9 mouse cellular contexts compared by ENCODE assay signal in the genomic region with DNA sequence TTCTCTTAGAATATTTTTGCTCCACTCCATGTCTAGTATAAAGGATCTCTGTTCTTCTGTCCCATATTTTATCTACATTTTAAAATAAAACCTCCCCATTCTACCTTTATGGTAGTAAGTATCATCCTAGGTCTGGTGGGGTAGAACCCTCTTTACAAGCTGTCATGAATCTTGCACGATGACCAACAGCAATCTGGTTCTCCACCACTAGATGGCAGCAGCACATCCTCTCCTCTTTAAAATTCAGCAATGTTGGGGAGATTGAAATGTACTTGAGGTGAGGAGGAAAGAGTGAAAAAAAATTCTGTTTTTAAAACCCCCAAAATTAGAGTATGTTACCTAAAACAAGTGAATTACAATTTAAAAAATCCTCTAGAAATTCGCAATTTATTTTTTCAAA.
DNase-seq lines count a peak whose midpoint lies in the region; ATAC-seq and TF ChIP-seq lines count a peak whose summit lies in the region.
"Had no signal": no experiment of that assay in that cellular context is flagged by ENCODE, and none has a peak within 500 bp of the region (broad histone marks: within the 10 kb centered on the region; RNA-seq: fewer than 3 reads in every experiment).

No protein-coding gene starts in this region.

- TF ChIP-seq CTCF in heart, adult 2 months (IDR thresholded peaks at IDR 0.05), result peak; percentile 79

- no peak overlapping the region for H3K9ac ChIP-seq in heart, adult 2 months (ENCODE audit: low read depth, low read length)
- no peak overlapping the region for H3K9ac ChIP-seq in midbrain, embryonic 11.5 days (ENCODE audit: low read length)
- H3K9ac ChIP-seq: stomach, embryonic 15.5 days had no signal

- no peaks in the 10 kb centered on the region for H3K4me1 ChIP-seq in heart, adult 2 months (ENCODE audit: control insufficient read depth, insufficient read depth, low read length)
- H3K4me1 ChIP-seq in midbrain, embryonic 11.5 days (ENCODE audit: control insufficient read depth, insufficient read depth, low read length), result no peaks in the 10 kb centered on the region
- H3K4me1 ChIP-seq: stomach, embryonic 15.5 days had no signal

- no peaks in the 10 kb centered on the region for H3K27me3 ChIP-seq in heart, adult 2 months (ENCODE audit: control insufficient read depth, insufficient read depth, low read length)
- no peaks in the 10 kb centered on the region for H3K27me3 ChIP-seq in midbrain, embryonic 11.5 days (ENCODE audit: control insufficient read depth, insufficient read depth, low read length)
- H3K27me3 ChIP-seq: stomach, embryonic 15.5 days had no signal

- H3K27ac ChIP-seq in heart, adult 2 months, result no peak overlapping the region
- no peak overlapping the region for H3K27ac ChIP-seq in midbrain, embryonic 11.5 days (ENCODE audit: low read depth, low read length)
- H3K27ac ChIP-seq: stomach, embryonic 15.5 days had no signal

- H3K9me3 ChIP-seq in midbrain, embryonic 11.5 days (ENCODE audit: control insufficient read depth, low read length), result no peaks in the 10 kb centered on the region
- H3K9me3 ChIP-seq: stomach, embryonic 15.5 days had no signal

- TF ChIP-seq POLR2A in heart, adult 2 months (IDR thresholded peaks at IDR 0.05; ENCODE audit: insufficient read depth, low read depth, low read length), result no peak

- no peak overlapping the region for H3K4me2 ChIP-seq in midbrain, embryonic 11.5 days
- H3K4me2 ChIP-seq: stomach, embryonic 15.5 days had no signal

- no peaks in the 10 kb centered on the region for H3K79me2 ChIP-seq in heart, adult 2 months (replicated peaks; ENCODE audit: control insufficient read depth, insufficient read depth, low read length)

- DNase-seq in heart, adult 2 months, result no peak
- DNase-seq in heart, adult 11 months, result no peak
- peak; percentile 62 for DNase-seq in ES-CJ7 (ENCODE audit: low read depth, low spot score)
- peak; percentile 59 for DNase-seq in cerebellum, adult 9-10 months
- peak; percentile 40 for DNase-seq in layer of hippocampus, adult 9-10 months (ENCODE audit: low spot score)
- DNase-seq in midbrain, embryonic 11.5 days (ENCODE audit: low spot score, missing footprints), result peak; percentile 96

- no peak overlapping the region for H3K4me3 ChIP-seq in heart, adult 2 months
- no peak overlapping the region for H3K4me3 ChIP-seq in midbrain, embryonic 11.5 days (ENCODE audit: low read depth, low read length)
- H3K4me3 ChIP-seq: stomach, embryonic 15.5 days had no signal

- H3K36me3 ChIP-seq in heart, adult 2 months (ENCODE audit: control insufficient read depth, insufficient read depth, low read length), result no peaks in the 10 kb centered on the region
- no peaks in the 10 kb centered on the region for H3K36me3 ChIP-seq in midbrain, embryonic 11.5 days (ENCODE audit: control insufficient read depth, insufficient read depth, low read length)
- H3K36me3 ChIP-seq: stomach, embryonic 15.5 days had no signal

- intact Hi-C loops in heart, adult 2 months (cut with DNase I), result no loop called here

- 16% methylated on average over 2 of the region's 2 CpGs for WGBS in heart, adult 2 months
- WGBS in midbrain, embryonic 11.5 days, result 37% methylated on average over 2 of the region's 2 CpGs

- peak; percentile 90 for ATAC-seq in frontal cortex, adult (ENCODE audit: low TSS enrichment)
- ATAC-seq in midbrain, embryonic 11.5 days (ENCODE audit: low FRiP score), result peak; percentile 48; the same call in 1 of the 2 replicates
- no peak for ATAC-seq in megakaryocyte, adult 5-6 weeks (ENCODE audit: poor library complexity, severe bottlenecking)

- no peak for TF ChIP-seq EP300 in heart, adult 2 months (IDR thresholded peaks at IDR 0.05; ENCODE audit: insufficient read depth, low read depth, low read length)

Comparison
In these comparisons a context has a peak if more than half of its experiments do, and no peak if none do; other contexts are left out.
1. DNase-seq: peak in ES-CJ7 (single experiment), cerebellum, adult 9-10 months (single experiment), layer of hippocampus, adult 9-10 months (single experiment) and midbrain, embryonic 11.5 days (single experiment); none in heart, adult 2 months (0 of 2) and heart, adult 11 months (single experiment).